Mouse (Mus musculus) spleen, adult 2 months (tissue): ENCODE results near the gene Impg1. TPM values are rescaled to one million over a fixed set of nuclear protein-coding genes. Genes with fewer than 3 reads are reported as not detected.
"Not testable (repeated sequence)": the region's sequence is repeated elsewhere in the genome, so short reads cannot be mapped to it uniquely, and the experiment has no call there.

ENCODE experiments used
- DNase-seq, 2 experiments: peaks; one replicate each; pipeline versions ENCODE4 v3.0.0 to v3.0.0-alpha.2; 2012 to 2021; ENCODE audit warnings: low spot score in 2 of 2, low read depth in 1 of 2
- H3K27ac ChIP-seq: fragments of 200-500 bp; 2 replicates; pipeline ENCODE4 v1.5.1; 2012; ENCODE audit warnings: low read length, inconsistent platforms; ENCODE audit not compliant: insufficient read depth
- H3K27me3 ChIP-seq: fragments of 200-500 bp; 2 replicates; pipeline ENCODE4 v1.6.1; 2012; ENCODE audit warnings: mild to moderate bottlenecking, moderate library complexity, low read length, inconsistent platforms; ENCODE audit not compliant: control insufficient read depth, insufficient read depth
- H3K36me3 ChIP-seq: fragments of 200-500 bp; 2 replicates; pipeline ENCODE4 v1.6.1; 2012; ENCODE audit warnings: mild to moderate bottlenecking, low read length, inconsistent platforms; ENCODE audit not compliant: control insufficient read depth, insufficient read depth
- H3K4me1 ChIP-seq: fragments of 200-500 bp; 2 replicates; pipeline ENCODE4 v1.6.1; 2011; ENCODE audit warnings: inconsistent platforms; ENCODE audit not compliant: control insufficient read depth, insufficient read depth, insufficient read length
- H3K4me3 ChIP-seq: fragments of 200-500 bp; 2 replicates; pipeline ENCODE4 v1.5.1; 2011; ENCODE audit warnings: mild to moderate bottlenecking, inconsistent platforms; ENCODE audit not compliant: insufficient read depth, insufficient read length; ENCODE audit errors: extremely low read depth
- CTCF ChIP-seq: fragments of 200-500 bp; IDR thresholded peaks from 2 replicates; pipeline ENCODE4 v1.5.1; 2011; ENCODE audit warnings: mild to moderate bottlenecking, inconsistent platforms; ENCODE audit not compliant: insufficient read depth, insufficient read length, insufficient replicate concordance; ENCODE audit errors: extremely low read depth
- POLR2A ChIP-seq: fragments of 200-500 bp; IDR thresholded peaks from 2 replicates; pipeline ENCODE4 v1.6.1; 2011; ENCODE audit warnings: low read depth, low read length, inconsistent platforms
- WGBS: fragments of 180-500 bp; shearing (Covaris S2); methylation state at CpG from one replicate; pipeline ENCODE4 v1.1.7; 2018; 5-methylcytosine and 5-hydroxymethylcytosine counted together
- polyA plus RNA-seq: library from polyadenylated mRNA; depleted of rRNA; stranded (reverse); fragments of >200 nt; gene quantifications from 2 replicates; pipeline ENCODE4 v1.2.3, GENCODE M21; 2012

Impg1 gene
- polyA plus RNA-seq, 1 experiment, result not detected

- DNase-seq, result no peak
- no peaks in the 10 kb centered on the region for H3K27me3 ChIP-seq
- 92% methylated on average over 14 of the region's 14 CpGs for WGBS
- H3K4me1 ChIP-seq, result 0 out of 2 replicates have a peak, but pooled peaks cover 2% of the 10 kb centered on the region
- H3K36me3 ChIP-seq, result no peaks in the 10 kb centered on the region
- no peak for TF ChIP-seq CTCF
- no peak for TF ChIP-seq POLR2A
- no peak overlapping the region for H3K27ac ChIP-seq
- no peak overlapping the region for H3K4me3 ChIP-seq
These were observed 131.2 kb downstream of the Impg1 start for GRCm38 (mm10) chr9:80333998-80334605.

- Histone ChIP-seq H3K27ac (no peak overlapping the region), H3K4me3 (no peak overlapping the region), H3K36me3 (no peaks in the 10 kb centered on the region), H3K27me3 (no peaks in the 10 kb centered on the region), H3K4me1 (0 out of 2 replicates have a peak, but pooled peaks cover 2% of the 10 kb centered on the region)
- DNase-seq, result no peak
- no peak for TF ChIP-seq POLR2A
- 84% methylated on average over 8 of the region's 8 CpGs for WGBS
These were observed 131.8 kb downstream of the Impg1 start for GRCm38 (mm10) chr9:80333466-80333865.

- H3K27me3 ChIP-seq, result no peaks in the 10 kb centered on the region
- H3K27ac ChIP-seq, result no peak overlapping the region
- 21% methylated on average over 14 of the region's 14 CpGs for WGBS
- peak in 1 of 2 experiments; percentile 8 for DNase-seq
- no peaks in the 10 kb centered on the region for H3K36me3 ChIP-seq
- TF ChIP-seq POLR2A, result no peak
- peak; percentile 1; the same call in 1 of the 2 replicates for TF ChIP-seq CTCF
- H3K4me1 ChIP-seq, result 0 out of 2 replicates have a peak, but pooled peaks cover 2% of the 10 kb centered on the region
- H3K4me3 ChIP-seq, result peak overlapping the region; percentile 49
These were observed 133.1 kb downstream of the Impg1 start for GRCm38 (mm10) chr9:80332153-80332552.

- H3K4me3 ChIP-seq, H3K27ac ChIP-seq, DNase-seq, H3K4me1 ChIP-seq, H3K27me3 ChIP-seq, H3K36me3 ChIP-seq: not testable (repeated sequence)
- WGBS, result 92% methylated on average over 2 of the region's 2 CpGs
These were observed 144.0 kb downstream of the Impg1 start for GRCm38 (mm10) chr9:80321051-80321887.

- WGBS, result 49% methylated on average over 6 of the region's 6 CpGs
These were observed 147.3 kb downstream of the Impg1 start for GRCm38 (mm10) chr9:80318027-80318426.

GRCm38 (mm10) chr9:80315922-80316321, 149.4 kb downstream of the Impg1 start:
- Histone ChIP-seq H3K36me3 (no peaks in the 10 kb centered on the region), H3K4me3 (no peak overlapping the region), H3K4me1 (no peaks in the 10 kb centered on the region), H3K27me3 (no peaks in the 10 kb centered on the region), H3K27ac (no peak overlapping the region)
- DNase-seq, result no peak
- no peak for TF ChIP-seq CTCF
- no peak for TF ChIP-seq POLR2A
- WGBS, result 90% methylated on average over 6 of the region's 6 CpGs

More at GRCm38 (mm10) chr9:80318027-80318426, 147.3 kb downstream of the Impg1 start:
- TF ChIP-seq POLR2A (no peak), CTCF (no peak)
- Histone ChIP-seq H3K36me3 (no peaks in the 10 kb centered on the region), H3K27ac (peak overlapping the region; percentile 75), H3K4me3 (no peak overlapping the region), H3K4me1 (no peaks in the 10 kb centered on the region), H3K27me3 (no peaks in the 10 kb centered on the region)
- DNase-seq, result peak in 1 of 2 experiments; percentile 19

- H3K27me3 ChIP-seq, result no peaks in the 10 kb centered on the region
- H3K27ac ChIP-seq, result no peak overlapping the region
- no peaks in the 10 kb centered on the region for H3K4me1 ChIP-seq
- H3K36me3 ChIP-seq, result no peaks in the 10 kb centered on the region
- peak in 1 of 2 experiments; percentile 12 for DNase-seq
- TF ChIP-seq POLR2A, result no peak
- TF ChIP-seq CTCF, result no peak
- no peak overlapping the region for H3K4me3 ChIP-seq
- 72% methylated on average over 5 of the region's 5 CpGs for WGBS
These were observed 151.7 kb downstream of the Impg1 start for GRCm38 (mm10) chr9:80313610-80314009.
